Mouse (Mus musculus) embryonic facial prominence, embryonic 12.5 days (tissue): ENCODE results near the gene Il34. TPM values are rescaled to one million over a fixed set of nuclear protein-coding genes. Genes with fewer than 3 reads are reported as not detected.
A peak's percentile ranks its signal among the peaks of the same experiment; 100 is the strongest.

Source experiments
- ATAC-seq: fragments of 200-750 bp; cut with Nextera tagmentation; 2 replicates; pipeline ENCODE4 v1.8.0; 2017; ENCODE audit not compliant: insufficient number of reproducible peaks, insufficient read depth, low FRiP score, low TSS enrichment
- H3K27ac ChIP-seq: fragments of 300-500 bp; sonication (generic); 2 replicates; pipeline ENCODE4 v1.5.1; 2016; ENCODE audit warnings: mild to moderate bottlenecking
- H3K27me3 ChIP-seq: fragments of 300-500 bp; sonication (generic); 2 replicates; pipeline ENCODE4 v1.6.1; 2016; ENCODE audit warnings: mild to moderate bottlenecking, moderate library complexity
- H3K36me3 ChIP-seq: fragments of 300-500 bp; sonication (generic); 2 replicates; pipeline ENCODE4 v1.6.1; 2016; ENCODE audit warnings: mild to moderate bottlenecking
- H3K4me1 ChIP-seq: fragments of 300-500 bp; sonication (generic); 2 replicates; pipeline ENCODE4 v1.6.1; 2016
- H3K4me2 ChIP-seq: fragments of 300-500 bp; sonication (generic); replicated peaks from 2 replicates; pipeline ENCODE4 v1.6.1; 2016; ENCODE audit warnings: mild to moderate bottlenecking, moderate library complexity
- H3K4me3 ChIP-seq: fragments of 300-500 bp; sonication (generic); 2 replicates; pipeline ENCODE4 v1.5.1; 2016; ENCODE audit warnings: mild to moderate bottlenecking
- H3K9ac ChIP-seq: fragments of 300-500 bp; sonication (generic); 2 replicates; pipeline ENCODE4 v1.6.1; 2016; ENCODE audit warnings: mild to moderate bottlenecking, moderate library complexity
- H3K9me3 ChIP-seq: fragments of 300-500 bp; sonication (generic); 2 replicates; pipeline ENCODE4 v1.6.1; 2016; ENCODE audit warnings: mild to moderate bottlenecking, moderate library complexity
- WGBS: fragments of 180-500 bp; shearing (Covaris S2); methylation state at CpG from one replicate; pipeline ENCODE4 v1.1.7; 2016; 5-methylcytosine and 5-hydroxymethylcytosine counted together
- polyA plus RNA-seq: library from polyadenylated mRNA; unstranded; fragments of >200 nt; fragmentation: Nextera tagmentation; extraction: Ambion mirVana; gene quantifications from 2 replicates; pipeline ENCODE4 v1.2.1, GENCODE M21; 2016

Il34 gene
- polyA plus RNA-seq, 1 experiment from 2014 or later = 0.46 TPM

GRCm38 (mm10) chr8:110714827-110715519 is 90.8 kb downstream of the Il34 start:
- H3K36me3 ChIP-seq = peaks cover 29% of the 10 kb centered on the region
- H3K9me3 ChIP-seq = no peaks in the 10 kb centered on the region
- no peaks in the 10 kb centered on the region for H3K27me3 ChIP-seq
- ATAC-seq = no peak
- no peak overlapping the region for H3K4me3 ChIP-seq
- no peak overlapping the region for H3K9ac ChIP-seq
- peak overlapping the region; percentile 18; the same call in 1 of the 2 replicates for H3K27ac ChIP-seq
- peaks cover 38% of the 10 kb centered on the region for H3K4me1 ChIP-seq
- 80% methylated on average over 15 of the region's 15 CpGs for WGBS
- H3K4me2 ChIP-seq = no peak overlapping the region

GRCm38 (mm10) chr8:110713073-110713472 is 92.7 kb downstream of the Il34 start:
- H3K4me2 ChIP-seq = no peak overlapping the region
- 98% methylated on average over 7 of the region's 7 CpGs for WGBS
- H3K27me3 ChIP-seq = no peaks in the 10 kb centered on the region
- H3K4me1 ChIP-seq = peaks cover 20% of the 10 kb centered on the region
- H3K9ac ChIP-seq = no peak overlapping the region
- peaks cover 29% of the 10 kb centered on the region for H3K36me3 ChIP-seq
- no peak overlapping the region for H3K27ac ChIP-seq
- H3K9me3 ChIP-seq = no peaks in the 10 kb centered on the region
- no peak overlapping the region for H3K4me3 ChIP-seq
- ATAC-seq = no peak

GRCm38 (mm10) chr8:110711271-110711934 is 94.3 kb downstream of the Il34 start:
- Histone ChIP-seq H3K4me2 (no peak overlapping the region), H3K4me1 (peaks cover 9% of the 10 kb centered on the region; the same call in 1 of the 2 replicates), H3K9me3 (no peaks in the 10 kb centered on the region), H3K27me3 (no peaks in the 10 kb centered on the region), H3K9ac (no peak overlapping the region), H3K36me3 (peaks cover 29% of the 10 kb centered on the region), H3K27ac (peak overlapping the region; percentile 26; the same call in 1 of the 2 replicates), H3K4me3 (no peak overlapping the region)
- ATAC-seq = no peak
- 72% methylated on average over 13 of the region's 13 CpGs for WGBS

- WGBS = 50% methylated on average over 3 of the region's 3 CpGs
- no peak overlapping the region for H3K9ac ChIP-seq
- no peaks in the 10 kb centered on the region for H3K9me3 ChIP-seq
- H3K4me2 ChIP-seq = no peak overlapping the region
- peaks cover 9% of the 10 kb centered on the region; the same call in 1 of the 2 replicates for H3K4me1 ChIP-seq
- peak overlapping the region; percentile 26; the same call in 1 of the 2 replicates for H3K27ac ChIP-seq
- H3K27me3 ChIP-seq = no peaks in the 10 kb centered on the region
- no peak overlapping the region for H3K4me3 ChIP-seq
- H3K36me3 ChIP-seq = peaks cover 34% of the 10 kb centered on the region
- ATAC-seq = no peak
These were observed 95.1 kb downstream of the Il34 start for GRCm38 (mm10) chr8:110710593-110710992.

- no peak overlapping the region for H3K9ac ChIP-seq
- H3K27me3 ChIP-seq = no peaks in the 10 kb centered on the region
- WGBS = 89% methylated on average over 11 of the region's 11 CpGs
- no peak overlapping the region for H3K4me2 ChIP-seq
- peaks cover 24% of the 10 kb centered on the region for H3K36me3 ChIP-seq
- H3K4me1 ChIP-seq = peaks cover 9% of the 10 kb centered on the region; the same call in 1 of the 2 replicates
- no peak for ATAC-seq
- H3K9me3 ChIP-seq = no peaks in the 10 kb centered on the region
- no peak overlapping the region for H3K4me3 ChIP-seq
- H3K27ac ChIP-seq = no peak overlapping the region
These were observed 97.3 kb downstream of the Il34 start for GRCm38 (mm10) chr8:110708429-110708828.

- Histone ChIP-seq H3K9me3 (no peaks in the 10 kb centered on the region), H3K4me3 (no peak overlapping the region), H3K36me3 (peaks cover 20% of the 10 kb centered on the region), H3K27me3 (no peaks in the 10 kb centered on the region), H3K4me1 (peaks cover 25% of the 10 kb centered on the region), H3K9ac (no peak overlapping the region), H3K4me2 (no peak overlapping the region), H3K27ac (0 out of 2 replicates have a peak overlapping the region, but pooled peaks have one; percentile 8)
- no peak for ATAC-seq
- 91% methylated on average over 3 of the region's 3 CpGs for WGBS
These were observed 99.3 kb downstream of the Il34 start for GRCm38 (mm10) chr8:110706288-110706870.

GRCm38 (mm10) chr8:110705391-110706287 is 100.1 kb downstream of the Il34 start:
- Histone ChIP-seq H3K4me2 (no peak overlapping the region), H3K9me3 (no peaks in the 10 kb centered on the region), H3K9ac (no peak overlapping the region; the same call in 1 of the 2 replicates), H3K4me1 (peaks cover 22% of the 10 kb centered on the region), H3K27me3 (no peaks in the 10 kb centered on the region), H3K4me3 (no peak overlapping the region), H3K36me3 (peaks cover 13% of the 10 kb centered on the region), H3K27ac (0 out of 2 replicates have a peak overlapping the region, but pooled peaks have one; percentile 8)
- no peak for ATAC-seq
- WGBS = 65% methylated on average over 14 of the region's 14 CpGs

- H3K4me1 ChIP-seq = peaks cover 15% of the 10 kb centered on the region
- no peaks in the 10 kb centered on the region for H3K9me3 ChIP-seq
- H3K27me3 ChIP-seq = no peaks in the 10 kb centered on the region
- 80% methylated on average over 3 of the region's 3 CpGs for WGBS
- H3K4me3 ChIP-seq = no peak overlapping the region
- 0 out of 2 replicates have a peak overlapping the region, but pooled peaks have one; percentile 13 for H3K27ac ChIP-seq
- H3K4me2 ChIP-seq = no peak overlapping the region
- H3K9ac ChIP-seq = no peak overlapping the region
- peaks cover 15% of the 10 kb centered on the region; the same call in 1 of the 2 replicates for H3K36me3 ChIP-seq
- no peak for ATAC-seq
These were observed 101.6 kb downstream of the Il34 start for GRCm38 (mm10) chr8:110704103-110704502.

- H3K27me3 ChIP-seq = no peaks in the 10 kb centered on the region
- H3K36me3 ChIP-seq = peaks cover 16% of the 10 kb centered on the region; the same call in 1 of the 2 replicates
- no peak overlapping the region for H3K9ac ChIP-seq
- no peak overlapping the region for H3K4me2 ChIP-seq
- no peaks in the 10 kb centered on the region for H3K9me3 ChIP-seq
- peaks cover 15% of the 10 kb centered on the region for H3K4me1 ChIP-seq
- no peak for ATAC-seq
- WGBS = 80% methylated on average over 9 of the region's 9 CpGs
- H3K4me3 ChIP-seq = no peak overlapping the region
- 0 out of 2 replicates have a peak overlapping the region, but pooled peaks have one; percentile 13 for H3K27ac ChIP-seq
These were observed 102.2 kb downstream of the Il34 start for GRCm38 (mm10) chr8:110703460-110704061.

- H3K4me1 ChIP-seq = peaks cover 15% of the 10 kb centered on the region
- WGBS = 33% methylated on average over 9 of the region's 9 CpGs
- H3K9ac ChIP-seq = no peak overlapping the region
- peaks cover 16% of the 10 kb centered on the region; the same call in 1 of the 2 replicates for H3K36me3 ChIP-seq
- H3K4me2 ChIP-seq = no peak overlapping the region
- H3K27me3 ChIP-seq = no peaks in the 10 kb centered on the region
- peak overlapping the region; percentile 73 for H3K27ac ChIP-seq
- no peaks in the 10 kb centered on the region for H3K9me3 ChIP-seq
- ATAC-seq = 0 out of 2 replicates have a peak, but pooled peaks have one; percentile 64
- no peak overlapping the region for H3K4me3 ChIP-seq
These were observed 102.9 kb downstream of the Il34 start for GRCm38 (mm10) chr8:110702636-110703459.
